Mouse (Mus musculus) R1 (cell line): ENCODE measurements around the gene Ccdc169.
"Not testable (repeated sequence)": the region's sequence is repeated elsewhere in the genome, so short reads cannot be mapped to it uniquely, and the experiment has no call there.

Source experiments
- DNase-seq: peaks from one replicate; pipeline ENCODE4 v3.0.0-alpha.2; 2018; ENCODE audit warnings: low read depth, low spot score

Gene Ccdc169

GRCm38 (mm10) chr3:55195581-55196327, 58.6 kb downstream of the Ccdc169 start:
- no peak for DNase-seq

GRCm38 (mm10) chr3:55196328-55196710, 59.2 kb downstream of the Ccdc169 start:
- no peak for DNase-seq

- not testable (repeated sequence) for DNase-seq
Observed at GRCm38 (mm10) chr3:55203621-55204020, 66.5 kb downstream of the Ccdc169 start.

- peak; percentile 50 for DNase-seq
Observed at GRCm38 (mm10) chr3:55206413-55206812, 69.3 kb downstream of the Ccdc169 start.

- no peak for DNase-seq
Observed at GRCm38 (mm10) chr3:55207665-55208064, 70.5 kb downstream of the Ccdc169 start.

GRCm38 (mm10) chr3:55212254-55212653, 75.1 kb downstream of the Ccdc169 start:
- no peak for DNase-seq

- no peak for DNase-seq
Observed at GRCm38 (mm10) chr3:55213785-55214184, 76.6 kb downstream of the Ccdc169 start.

- DNase-seq: no peak
Observed at GRCm38 (mm10) chr3:55214413-55214812, 77.3 kb downstream of the Ccdc169 start.

- peak; percentile 49 for DNase-seq
Observed at GRCm38 (mm10) chr3:55222502-55222901, 85.4 kb downstream of the Ccdc169 start.
